Mouse (Mus musculus) lung, adult 2 months (tissue): ENCODE measurements around the gene 1110059E24Rik.

Experiments used
- CTCF ChIP-seq: fragments of 200-500 bp; IDR thresholded peaks from 2 replicates; pipeline ENCODE4 v1.5.1; 2011; ENCODE audit warnings: mild to moderate bottlenecking, low read length, control low read depth; ENCODE audit not compliant: insufficient read depth
- POLR2A ChIP-seq: fragments of 200-500 bp; IDR thresholded peaks from 2 replicates; pipeline ENCODE4 v1.6.1; 2011; ENCODE audit warnings: low read depth, mild to moderate bottlenecking, control low read depth, low read length, borderline replicate concordance; ENCODE audit errors: extremely low read depth

DNA sequence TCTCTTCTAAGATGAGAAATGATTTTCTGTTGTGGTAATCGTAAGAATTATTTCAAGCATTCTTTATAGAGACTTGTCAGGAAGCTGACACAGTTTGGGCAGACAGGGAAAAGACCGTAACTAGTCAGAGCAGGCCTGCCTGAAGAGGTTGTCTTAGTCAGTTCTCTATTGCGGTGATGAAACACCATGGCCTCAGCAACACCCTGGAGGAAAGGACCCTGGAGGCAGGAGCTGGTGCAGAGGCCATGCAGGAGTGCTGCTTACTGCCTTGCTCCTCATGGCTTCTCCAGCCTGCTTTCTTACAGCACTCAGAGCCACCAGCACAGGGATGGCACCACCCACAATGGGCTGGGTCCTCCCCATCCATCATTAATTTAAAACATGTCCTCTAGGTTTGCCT is 47.5 kb downstream of the 1110059E24Rik start:
- TF ChIP-seq CTCF (no peak), POLR2A (no peak)
